Mouse (Mus musculus) heart, embryonic 15.5 days (tissue): ENCODE data around the gene Pcx. TPM values are rescaled to one million over a fixed set of nuclear protein-coding genes. Genes with fewer than 3 reads are reported as not detected.

Experiments used
- ATAC-seq: fragments of 200-750 bp; cut with Nextera tagmentation; replicated peaks from 2 replicates; pipeline ENCODE4 v1.8.0; 2017; ENCODE audit warnings: low read depth, moderate TSS enrichment; ENCODE audit not compliant: insufficient number of reproducible peaks, insufficient read depth, low FRiP score
- H3K27ac ChIP-seq: fragments of 300-500 bp; sonication (generic); 2 replicates; pipeline ENCODE4 v1.5.1; 2015; ENCODE audit warnings: mild to moderate bottlenecking, inconsistent platforms
- H3K27me3 ChIP-seq: fragments of 300-500 bp; sonication (generic); 2 replicates; pipeline ENCODE4 v1.6.1; 2015; ENCODE audit warnings: inconsistent platforms
- H3K36me3 ChIP-seq: fragments of 300-500 bp; sonication (generic); 2 replicates; pipeline ENCODE4 v1.6.1; 2015; ENCODE audit warnings: mild to moderate bottlenecking, inconsistent platforms
- H3K4me1 ChIP-seq: fragments of 300-500 bp; sonication (generic); replicated peaks from 2 replicates; pipeline ENCODE4 v1.6.1; 2015; ENCODE audit warnings: inconsistent platforms
- H3K4me2 ChIP-seq: fragments of 300-500 bp; sonication (generic); 2 replicates; pipeline ENCODE4 v1.6.1; 2015; ENCODE audit warnings: inconsistent platforms, mild to moderate bottlenecking, moderate library complexity
- H3K4me3 ChIP-seq: fragments of 300-500 bp; sonication (generic); 2 replicates; pipeline ENCODE4 v1.5.1; 2015; ENCODE audit warnings: mild to moderate bottlenecking, inconsistent platforms
- H3K9ac ChIP-seq: fragments of 300-500 bp; sonication (generic); 2 replicates; pipeline ENCODE4 v1.6.1; 2015; ENCODE audit warnings: mild to moderate bottlenecking, inconsistent platforms
- H3K9me3 ChIP-seq: fragments of 300-500 bp; sonication (generic); replicated peaks from 2 replicates; pipeline ENCODE4 v1.6.1; 2016; ENCODE audit warnings: inconsistent platforms
- WGBS: fragments of 180-500 bp; shearing (Covaris S2); methylation state at CpG from one replicate; pipeline ENCODE4 v1.1.7; 2015; ENCODE audit warnings: mixed read lengths; 5-methylcytosine and 5-hydroxymethylcytosine counted together
- polyA plus RNA-seq: library from polyadenylated mRNA; unstranded; fragments of >200 nt; fragmentation: Nextera tagmentation; extraction: Ambion mirVana; gene quantifications from 2 replicates; pipeline ENCODE4 v1.2.1, GENCODE M21; 2015

Pcx gene
- polyA plus RNA-seq, 1 experiment from 2014 or later, result 10.5 TPM

- ATAC-seq, result no peak
- WGBS, result 69% methylated on average over 3 of the region's 3 CpGs
Observed at GRCm38 (mm10) chr19:4588430-4588829, 78.2 kb downstream of the Pcx start.

GRCm38 (mm10) chr19:4589081-4589480 lies 78.8 kb downstream of the Pcx start:
- H3K9me3 ChIP-seq, result no peaks in the 10 kb centered on the region
- 63% methylated on average over 1 of the region's 1 CpGs for WGBS
- no peak overlapping the region for H3K27ac ChIP-seq
- H3K4me1 ChIP-seq, result no peaks in the 10 kb centered on the region; the same call in none of the 2 replicates
- no peak overlapping the region for H3K4me3 ChIP-seq
- H3K36me3 ChIP-seq, result no peaks in the 10 kb centered on the region
- ATAC-seq, result no peak
- H3K27me3 ChIP-seq, result no peaks in the 10 kb centered on the region
- no peak overlapping the region for H3K9ac ChIP-seq
- no peak overlapping the region for H3K4me2 ChIP-seq

More at GRCm38 (mm10) chr19:4588430-4588829, 78.2 kb downstream of the Pcx start:
- no peaks in the 10 kb centered on the region for H3K27me3 ChIP-seq
- H3K9me3 ChIP-seq, result no peaks in the 10 kb centered on the region
- H3K27ac ChIP-seq, result no peak overlapping the region
- no peaks in the 10 kb centered on the region for H3K36me3 ChIP-seq
- no peak overlapping the region for H3K9ac ChIP-seq
- H3K4me2 ChIP-seq, result no peak overlapping the region
- no peaks in the 10 kb centered on the region; the same call in none of the 2 replicates for H3K4me1 ChIP-seq
- H3K4me3 ChIP-seq, result no peak overlapping the region

- Histone ChIP-seq H3K9me3 (no peaks in the 10 kb centered on the region), H3K27me3 (no peaks in the 10 kb centered on the region), H3K4me1 (no peaks in the 10 kb centered on the region; the same call in none of the 2 replicates), H3K4me3 (no peak overlapping the region), H3K9ac (no peak overlapping the region), H3K36me3 (no peaks in the 10 kb centered on the region), H3K27ac (no peak overlapping the region), H3K4me2 (no peak overlapping the region)
- WGBS, result 73% methylated on average over 3 of the region's 3 CpGs
- no peak for ATAC-seq
Observed at GRCm38 (mm10) chr19:4590025-4590424, 79.8 kb downstream of the Pcx start.

- Histone ChIP-seq H3K36me3 (no peaks in the 10 kb centered on the region), H3K9me3 (no peaks in the 10 kb centered on the region), H3K4me1 (no peaks in the 10 kb centered on the region; the same call in none of the 2 replicates), H3K4me3 (no peak overlapping the region), H3K27ac (no peak overlapping the region), H3K9ac (no peak overlapping the region), H3K4me2 (no peak overlapping the region), H3K27me3 (no peaks in the 10 kb centered on the region)
- 51% methylated on average over 7 of the region's 7 CpGs for WGBS
- no peak for ATAC-seq
Observed at GRCm38 (mm10) chr19:4593792-4594522, 83.7 kb downstream of the Pcx start.

GRCm38 (mm10) chr19:4596071-4596470 lies 85.8 kb downstream of the Pcx start:
- no peaks in the 10 kb centered on the region for H3K36me3 ChIP-seq
- no peak overlapping the region for H3K27ac ChIP-seq
- WGBS, result 62% methylated on average over 2 of the region's 2 CpGs
- no peak overlapping the region for H3K9ac ChIP-seq
- H3K4me1 ChIP-seq, result no peaks in the 10 kb centered on the region
- no peak overlapping the region for H3K4me3 ChIP-seq
- ATAC-seq, result no peak
- no peaks in the 10 kb centered on the region for H3K9me3 ChIP-seq
- no peaks in the 10 kb centered on the region for H3K27me3 ChIP-seq
- no peak overlapping the region for H3K4me2 ChIP-seq

GRCm38 (mm10) chr19:4602459-4602858 lies 92.2 kb downstream of the Pcx start:
- WGBS, result 85% methylated on average over 20 of the region's 20 CpGs
- peaks cover 10% of the 10 kb centered on the region for H3K4me1 ChIP-seq
- no peaks in the 10 kb centered on the region for H3K36me3 ChIP-seq

GRCm38 (mm10) chr19:4603801-4604723 lies 93.8 kb downstream of the Pcx start:
- H3K4me1 ChIP-seq, result peaks cover 10% of the 10 kb centered on the region
- H3K9me3 ChIP-seq, result no peaks in the 10 kb centered on the region
- H3K9ac ChIP-seq, result peak overlapping the region; percentile 11; the same call in 1 of the 2 replicates
- 0 out of 2 replicates have a peak, but pooled peaks have one; percentile 43 for ATAC-seq
- no peak overlapping the region; the same call in 1 of the 2 replicates for H3K4me3 ChIP-seq
- 33% methylated on average over 24 of the region's 24 CpGs for WGBS
- H3K27me3 ChIP-seq, result no peaks in the 10 kb centered on the region
- no peaks in the 10 kb centered on the region for H3K36me3 ChIP-seq
- peak overlapping the region; percentile 49 for H3K4me2 ChIP-seq
- no peak overlapping the region for H3K27ac ChIP-seq

More at GRCm38 (mm10) chr19:4602459-4602858, 92.2 kb downstream of the Pcx start:
- H3K27ac ChIP-seq, result no peak overlapping the region
- H3K4me2 ChIP-seq, result no peak overlapping the region
- H3K9me3 ChIP-seq, result no peaks in the 10 kb centered on the region
- no peak overlapping the region for H3K9ac ChIP-seq
- ATAC-seq, result no peak
- H3K4me3 ChIP-seq, result no peak overlapping the region
- no peaks in the 10 kb centered on the region for H3K27me3 ChIP-seq

- H3K4me3 ChIP-seq, result no peak overlapping the region
- H3K9ac ChIP-seq, result no peak overlapping the region
- H3K4me1 ChIP-seq, result peaks cover 16% of the 10 kb centered on the region
- H3K4me2 ChIP-seq, result no peak overlapping the region
- H3K36me3 ChIP-seq, result no peaks in the 10 kb centered on the region
- WGBS, result 90% methylated on average over 4 of the region's 4 CpGs
- no peak for ATAC-seq
- H3K9me3 ChIP-seq, result no peaks in the 10 kb centered on the region
- H3K27me3 ChIP-seq, result no peaks in the 10 kb centered on the region
- no peak overlapping the region for H3K27ac ChIP-seq
Observed at GRCm38 (mm10) chr19:4605654-4606053, 95.4 kb downstream of the Pcx start.

GRCm38 (mm10) chr19:4607406-4607805 lies 97.1 kb downstream of the Pcx start:
- ATAC-seq, result no peak
- Histone ChIP-seq H3K36me3 (peaks cover 7% of the 10 kb centered on the region; the same call in 1 of the 2 replicates), H3K4me1 (peaks cover 16% of the 10 kb centered on the region), H3K27me3 (no peaks in the 10 kb centered on the region), H3K4me2 (no peak overlapping the region), H3K4me3 (no peak overlapping the region), H3K9ac (no peak overlapping the region), H3K27ac (no peak overlapping the region), H3K9me3 (no peaks in the 10 kb centered on the region)
- 90% methylated on average over 12 of the region's 12 CpGs for WGBS

- Histone ChIP-seq H3K4me2 (no peak overlapping the region), H3K4me1 (peaks cover 20% of the 10 kb centered on the region), H3K9ac (no peak overlapping the region), H3K4me3 (no peak overlapping the region), H3K36me3 (peaks cover 18% of the 10 kb centered on the region; the same call in 1 of the 2 replicates), H3K9me3 (no peaks in the 10 kb centered on the region), H3K27ac (no peak overlapping the region), H3K27me3 (no peaks in the 10 kb centered on the region)
- ATAC-seq, result no peak
- 80% methylated on average over 4 of the region's 4 CpGs for WGBS
Observed at GRCm38 (mm10) chr19:4608511-4608910, 98.2 kb downstream of the Pcx start.

GRCm38 (mm10) chr19:4610109-4610508 lies 99.8 kb downstream of the Pcx start:
- Histone ChIP-seq H3K36me3 (peaks cover 18% of the 10 kb centered on the region; the same call in 1 of the 2 replicates), H3K4me3 (no peak overlapping the region), H3K9ac (no peak overlapping the region), H3K4me2 (no peak overlapping the region), H3K27me3 (no peaks in the 10 kb centered on the region), H3K4me1 (peaks cover 18% of the 10 kb centered on the region), H3K27ac (no peak overlapping the region), H3K9me3 (no peaks in the 10 kb centered on the region)
- WGBS, result 49% methylated on average over 4 of the region's 4 CpGs
- ATAC-seq, result no peak
